Mouse (Mus musculus): ENCODE measurements around the gene Akr1c19. TPM values are rescaled to one million over a fixed set of nuclear protein-coding genes. Genes with fewer than 3 reads are reported as not detected.
"Not testable (repeated sequence)": the region's sequence is repeated elsewhere in the genome, so short reads cannot be mapped to it uniquely, and the experiment has no call there.

Akr1c19 gene
- 0.44 and 0.48 TPM in 2 replicates for polyA plus RNA-seq (2012; rRNA removed)

GRCm38 (mm10) chr13:4228441-4228840, at the start of gene Akr1c19:
Gene Akr1c19, plus strand, starts transcription at chr13:4228700.
- DNase-seq (ENCODE audit: low spot score) = no peak

DNA sequence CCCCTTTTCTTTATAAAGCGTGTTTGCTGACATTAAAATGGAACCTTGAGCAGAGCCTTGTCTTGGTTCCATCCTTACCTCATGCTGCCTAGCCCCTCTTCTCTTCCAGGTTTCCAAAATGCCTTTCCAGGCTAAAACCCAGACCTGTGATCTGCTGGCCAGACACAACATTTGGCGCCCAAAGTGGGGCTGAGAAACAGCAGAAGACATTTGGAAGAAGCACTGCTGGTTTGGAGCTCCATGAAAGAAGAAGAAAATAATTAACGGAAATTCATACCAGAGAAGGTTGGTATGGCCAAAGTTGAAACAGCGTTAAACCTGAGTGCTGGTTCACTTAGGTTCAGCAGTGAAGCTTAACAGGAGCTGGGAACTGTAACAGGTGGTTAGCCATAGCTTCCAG, 47.2 kb upstream of the Akr1c19 start:
- DNase-seq (ENCODE audit: low spot score) = not testable (repeated sequence)

DNA sequence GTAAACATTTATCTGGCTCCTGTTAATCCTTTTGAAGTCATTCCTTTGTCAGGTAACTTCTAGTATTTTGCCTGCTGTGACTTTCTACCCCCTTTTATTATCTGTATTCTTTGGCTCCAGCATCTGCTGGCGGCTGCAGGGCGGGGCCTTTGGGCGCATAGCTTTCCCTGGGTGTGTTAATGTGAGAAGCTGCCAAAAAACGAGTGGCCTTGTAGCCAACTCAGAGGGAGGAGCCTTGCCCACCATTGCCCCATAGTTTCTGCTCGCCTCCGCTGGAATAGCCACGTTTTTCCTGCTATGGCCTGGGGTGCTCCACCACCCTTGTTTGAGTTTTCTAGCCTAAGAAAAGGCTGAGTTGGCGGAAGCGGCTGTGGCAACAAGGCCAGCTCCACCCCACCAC, 45.4 kb upstream of the Akr1c19 start:
- no peak for DNase-seq (ENCODE audit: low spot score)

- DNase-seq (ENCODE audit: low spot score) = not testable (repeated sequence)
Observed at GRCm38 (mm10) chr13:4186641-4187411, 41.7 kb upstream of the Akr1c19 start.

DNA sequence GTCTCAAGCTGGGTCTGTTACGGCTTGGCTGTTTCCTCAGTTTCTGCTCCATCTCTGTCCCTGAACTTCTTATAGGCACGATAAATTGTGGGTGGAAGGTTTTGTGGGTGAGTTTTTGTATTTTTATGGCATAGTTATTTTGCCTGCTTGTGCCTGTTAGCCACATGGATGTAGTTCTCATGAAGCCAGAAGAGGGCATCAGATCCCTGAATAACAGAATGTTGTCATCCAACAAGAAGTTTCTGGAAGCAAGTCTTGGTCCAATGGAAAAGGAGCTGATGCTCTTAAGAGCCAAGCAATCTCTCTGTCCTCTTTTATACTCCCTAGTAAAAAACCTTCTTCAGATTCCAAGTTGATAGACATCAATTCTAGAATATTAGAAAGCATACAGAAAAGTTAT, 40.3 kb upstream of the Akr1c19 start:
- DNase-seq (ENCODE audit: low spot score) = no peak

DNA sequence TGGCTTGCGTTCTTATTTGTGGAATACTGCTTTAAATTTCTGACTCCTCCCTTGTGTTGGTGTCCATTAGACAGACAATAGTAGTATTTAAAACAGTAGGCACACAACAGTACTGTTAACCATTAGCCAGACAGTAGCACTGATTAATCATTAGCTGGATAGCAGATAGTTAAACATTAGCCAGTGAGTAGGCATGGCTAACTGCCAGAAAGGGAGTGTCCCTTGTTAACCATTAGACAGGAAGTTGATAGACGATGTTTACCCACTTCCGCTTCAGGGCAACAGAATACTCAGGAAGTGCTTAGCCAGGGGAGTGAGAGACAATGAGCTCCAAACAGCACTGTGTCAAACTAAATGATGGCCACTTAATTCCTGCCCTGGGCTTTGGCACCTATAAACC, 37.6 kb upstream of the Akr1c19 start, which contains the start of gene Akr1c13:
Akr1c13 (plus strand) TSS at position 247 of the 400 bp plus-strand sequence.
- DNase-seq (ENCODE audit: low spot score) = no peak

DNA sequence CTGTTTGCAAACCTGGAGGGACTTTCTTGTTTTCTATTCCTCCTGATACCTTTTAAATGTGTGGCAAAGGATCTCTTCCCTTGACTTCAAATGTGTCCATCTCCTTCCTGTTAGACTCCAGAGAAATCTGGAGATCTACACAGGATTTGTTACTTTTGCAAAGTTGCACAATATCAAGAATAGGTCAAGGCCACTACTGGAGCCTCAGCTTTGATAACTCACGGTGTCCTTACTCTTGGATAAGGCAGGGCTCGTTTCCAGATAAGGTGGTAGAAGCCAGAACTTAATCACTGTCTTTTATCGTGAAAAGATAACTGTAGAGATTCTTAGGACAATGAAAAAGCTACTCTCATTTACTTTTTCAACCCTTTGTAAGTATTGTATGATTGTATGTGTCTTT, 36.0 kb upstream of the Akr1c19 start:
- no peak for DNase-seq (ENCODE audit: low spot score)

GRCm38 (mm10) chr13:4206147-4206903, 22.2 kb upstream of the Akr1c19 start:
- DNase-seq (ENCODE audit: low spot score) = no peak

- no peak for DNase-seq (ENCODE audit: low spot score)
Observed at GRCm38 (mm10) chr13:4211560-4212299, 16.8 kb upstream of the Akr1c19 start.

DNA sequence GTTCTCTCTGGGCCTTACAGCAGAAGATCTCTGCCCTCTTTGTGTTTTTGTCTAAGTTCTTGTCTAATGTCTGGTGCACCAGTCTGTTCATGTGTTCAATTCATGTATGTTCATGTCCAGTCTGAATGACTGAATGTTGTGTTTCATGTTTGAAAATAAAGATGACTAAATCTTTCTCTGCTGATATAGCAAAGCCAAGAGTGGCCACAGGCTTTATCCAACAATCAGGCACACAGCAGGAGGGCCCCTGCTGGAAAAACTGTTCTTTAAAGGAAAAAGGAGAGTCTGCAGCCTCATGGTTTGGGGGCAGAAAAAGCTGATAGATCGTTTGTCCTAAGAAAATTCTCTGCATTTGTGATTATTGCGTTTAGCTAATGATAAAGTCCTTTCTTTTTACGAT, 16.2 kb upstream of the Akr1c19 start:
- DNase-seq (ENCODE audit: low spot score) = no peak

- not testable (repeated sequence) for DNase-seq (ENCODE audit: low spot score)
Observed at GRCm38 (mm10) chr13:4215496-4215895, 13.0 kb upstream of the Akr1c19 start.

DNA sequence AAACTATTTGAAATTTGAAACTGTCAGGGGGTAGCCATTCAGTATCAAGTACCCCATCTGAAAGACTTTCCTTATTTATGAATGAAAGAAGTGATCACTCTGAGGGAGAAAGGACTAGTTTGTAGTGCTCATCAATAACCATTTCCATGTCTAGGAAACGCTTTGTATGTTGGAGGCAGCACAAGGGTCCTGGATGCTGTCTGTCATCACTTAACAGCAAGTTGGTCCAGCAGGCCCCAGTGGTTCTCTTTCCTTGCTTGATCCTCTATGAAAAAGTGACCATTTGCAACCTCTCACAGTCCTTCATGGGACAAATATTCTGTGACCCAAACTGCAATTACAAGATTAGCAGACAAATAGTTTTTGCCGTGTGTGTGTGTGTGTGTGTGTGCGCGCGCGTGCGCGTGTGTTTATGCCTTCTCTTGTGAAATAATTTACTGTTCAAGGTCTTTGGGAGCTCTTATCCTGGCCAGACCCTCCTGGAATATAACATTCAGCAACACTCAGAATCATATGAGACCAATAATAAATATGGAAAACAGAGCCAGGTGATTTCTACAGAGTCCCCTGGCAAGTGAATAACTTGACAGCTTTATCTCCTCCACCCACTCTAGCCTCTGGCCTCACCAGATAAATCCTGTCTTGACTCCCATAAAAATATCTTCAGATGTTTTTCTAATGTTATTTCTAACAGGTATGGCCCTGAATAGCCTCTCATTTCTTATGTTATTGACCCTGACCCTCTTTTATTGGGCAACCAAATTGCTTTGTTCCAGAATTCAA, 2.5 kb downstream of the Akr1c19 start:
- DNase-seq (ENCODE audit: low spot score) = no peak

DNA sequence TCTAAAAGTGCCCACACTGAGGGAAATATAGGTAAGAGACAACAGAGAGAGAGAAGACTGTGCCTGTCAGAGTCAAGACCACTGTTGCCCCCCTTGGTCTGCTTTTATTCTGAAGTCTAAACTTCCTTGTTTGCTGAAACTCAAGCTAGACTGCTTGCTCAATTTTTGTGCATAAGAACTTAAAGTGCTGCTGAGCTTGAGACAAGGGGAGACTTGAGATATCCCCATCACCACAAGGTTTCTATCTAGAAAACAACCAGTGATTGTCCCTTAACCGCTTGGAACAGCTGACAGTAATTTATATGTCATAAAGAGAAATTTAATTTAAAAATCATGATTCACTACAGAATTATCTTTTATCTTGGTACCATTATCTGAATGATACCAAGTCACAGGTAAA, 4.6 kb downstream of the Akr1c19 start:
- no peak for DNase-seq (ENCODE audit: low spot score)

DNA sequence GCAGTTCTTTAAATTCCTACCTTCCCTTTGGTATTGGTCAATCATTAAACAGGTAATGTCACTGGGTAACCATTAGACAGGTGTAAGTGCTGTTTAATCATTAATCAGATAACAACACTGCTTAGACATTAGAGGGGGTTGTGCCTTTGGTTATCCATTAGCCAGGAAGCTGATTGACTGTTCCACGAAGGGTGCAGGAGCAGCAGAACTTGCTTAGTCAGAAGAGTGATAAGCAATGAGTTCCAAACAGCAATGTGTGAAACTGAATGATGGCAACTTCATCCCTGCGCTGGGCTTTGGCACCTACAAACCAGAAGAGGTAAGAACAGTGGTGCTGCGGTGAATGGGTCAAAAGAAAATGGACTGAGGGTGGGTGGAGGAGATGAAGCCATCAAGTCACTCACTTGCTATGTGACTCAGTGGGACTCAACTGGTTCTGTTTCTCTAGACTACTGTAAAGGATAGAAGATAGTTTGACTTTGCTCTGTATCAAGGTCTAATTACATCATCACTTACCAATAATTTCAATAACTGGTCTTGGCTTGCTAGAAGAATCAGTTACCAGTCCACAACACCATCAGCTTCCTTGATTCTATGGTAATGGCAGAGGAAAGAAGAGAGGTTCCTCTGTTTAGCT, 5.2 kb downstream of the Akr1c19 start:
- no peak for DNase-seq (ENCODE audit: low spot score)

- no peak for DNase-seq (ENCODE audit: low spot score)
Observed at GRCm38 (mm10) chr13:4244861-4245559, 16.5 kb downstream of the Akr1c19 start.

DNA sequence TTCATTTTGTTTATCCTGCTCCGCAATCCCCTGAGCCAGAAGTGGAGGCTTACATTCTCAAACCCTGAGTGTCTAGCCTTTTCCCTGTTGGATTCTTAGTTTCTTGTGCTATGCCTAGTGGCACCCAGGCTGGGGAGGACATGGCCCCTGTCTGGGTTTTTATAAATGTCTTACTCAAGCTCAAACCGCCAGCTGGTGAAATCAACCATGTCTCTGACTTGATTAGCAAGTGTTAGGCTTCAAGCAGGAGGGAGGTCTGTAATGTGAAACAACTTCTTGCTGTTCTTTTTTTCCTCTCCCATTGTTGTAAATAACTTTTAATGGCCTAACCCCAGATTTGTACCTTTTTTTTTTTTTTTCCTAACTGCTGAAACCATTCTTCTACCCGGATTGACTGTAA, 20.8 kb downstream of the Akr1c19 start:
- DNase-seq (ENCODE audit: low spot score) = no peak

DNA sequence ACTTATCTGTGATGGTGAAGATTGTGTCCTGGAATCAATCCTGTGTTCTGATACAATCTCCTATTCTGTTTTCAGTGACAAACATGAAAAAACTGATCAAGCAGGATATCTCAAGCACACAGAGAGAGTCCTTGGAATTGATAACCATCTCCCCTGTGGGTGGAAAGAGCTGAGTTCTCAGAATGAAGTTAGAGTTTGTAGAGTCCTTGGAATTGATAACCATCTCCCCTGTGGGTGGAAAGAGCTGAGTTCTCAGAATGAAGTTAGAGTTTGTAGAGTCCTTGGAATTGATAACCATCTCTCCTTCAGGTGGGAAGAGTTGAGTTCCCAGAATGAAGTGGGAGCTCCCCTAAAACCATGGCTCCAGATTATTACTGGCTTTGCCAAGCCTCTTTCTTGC, 28.4 kb downstream of the Akr1c19 start:
- not testable (repeated sequence) for DNase-seq (ENCODE audit: low spot score)

- DNase-seq (ENCODE audit: low spot score) = no peak
Observed at GRCm38 (mm10) chr13:4257349-4257748, 28.8 kb downstream of the Akr1c19 start.

- DNase-seq (ENCODE audit: low spot score) = no peak
Observed at GRCm38 (mm10) chr13:4264612-4265011, 36.1 kb downstream of the Akr1c19 start.

DNA sequence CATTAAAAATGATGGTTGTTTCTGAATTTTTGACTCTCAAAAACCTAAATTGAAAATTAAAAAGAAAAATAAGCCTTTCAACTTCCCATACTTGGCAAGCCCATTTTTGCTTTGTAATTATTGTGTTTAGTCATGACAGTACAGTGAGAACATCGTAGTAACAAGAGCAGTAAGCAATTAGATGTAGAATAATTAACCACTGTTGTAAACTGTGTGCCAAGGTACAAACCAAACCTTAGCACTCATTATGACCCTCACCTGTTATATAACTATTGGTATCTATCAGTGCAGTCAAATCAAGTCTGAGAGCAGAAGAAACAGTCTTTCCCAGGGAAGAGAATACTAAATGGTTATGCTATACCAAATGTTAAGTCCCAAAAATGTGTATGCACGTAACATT, 36.5 kb downstream of the Akr1c19 start:
- DNase-seq (ENCODE audit: low spot score) = no peak
